Mouse (Mus musculus) hindbrain, embryonic 16.5 days (tissue): ENCODE results near the gene Wdr77. TPM values are rescaled to one million over a fixed set of nuclear protein-coding genes. Genes with fewer than 3 reads are reported as not detected.

Experiments
- ATAC-seq: fragments of 200-750 bp; cut with Nextera tagmentation; 2 replicates; pipeline ENCODE4 v1.8.0; 2017; ENCODE audit warnings: moderate TSS enrichment, moderate library complexity
- H3K27ac ChIP-seq: fragments of 300-500 bp; sonication (generic); 2 replicates; pipeline ENCODE4 v1.5.1; 2014; ENCODE audit warnings: low read depth, mild to moderate bottlenecking, control low read depth, low read length, moderate library complexity
- H3K27me3 ChIP-seq: fragments of 300-500 bp; sonication (generic); replicated peaks from 2 replicates; pipeline ENCODE4 v1.6.1; 2014; ENCODE audit warnings: low read length; ENCODE audit not compliant: control insufficient read depth, insufficient read depth
- H3K36me3 ChIP-seq: fragments of 300-500 bp; sonication (generic); 2 replicates; pipeline ENCODE4 v1.6.1; 2014; ENCODE audit warnings: mild to moderate bottlenecking, low read length, moderate library complexity, mixed read lengths; ENCODE audit not compliant: control insufficient read depth, insufficient read depth
- H3K4me1 ChIP-seq: fragments of 300-500 bp; sonication (generic); 2 replicates; pipeline ENCODE4 v1.6.1; 2014; ENCODE audit warnings: low read depth, low read length; ENCODE audit not compliant: control insufficient read depth, insufficient read depth
- H3K4me2 ChIP-seq: fragments of 300-500 bp; sonication (generic); 2 replicates; pipeline ENCODE4 v1.6.1; 2014; ENCODE audit warnings: mild to moderate bottlenecking, low read length, control low read depth, moderate library complexity
- H3K4me3 ChIP-seq: fragments of 300-500 bp; sonication (generic); 2 replicates; pipeline ENCODE4 v1.5.1; 2014; ENCODE audit warnings: mild to moderate bottlenecking, low read length, control low read depth, moderate library complexity
- H3K9ac ChIP-seq: fragments of 300-500 bp; sonication (generic); 2 replicates; pipeline ENCODE4 v1.6.1; 2014; ENCODE audit warnings: low read depth, mild to moderate bottlenecking, control low read depth, low read length, moderate library complexity
- H3K9me3 ChIP-seq: fragments of 300-500 bp; sonication (generic); 2 replicates; pipeline ENCODE4 v1.6.1; 2014; ENCODE audit warnings: mild to moderate bottlenecking, low read length, moderate library complexity; ENCODE audit not compliant: control insufficient read depth
- WGBS: fragments of 180-500 bp; shearing (Covaris S2); extraction: QIAGEN DNeasy Blood & Tissue Kit; methylation state at CpG from one replicate; pipeline ENCODE4 v1.1.7; 2014; 5-methylcytosine and 5-hydroxymethylcytosine counted together
- polyA plus RNA-seq: library from polyadenylated mRNA; unstranded; fragments of >200 nt; fragmentation: Nextera tagmentation; extraction: Ambion mirVana; gene quantifications from 2 replicates; pipeline ENCODE4 v1.2.1, GENCODE M21; 2015

Gene Wdr77
- polyA plus RNA-seq, 1 experiment from 2014 or later, result 85.1 TPM

DNA sequence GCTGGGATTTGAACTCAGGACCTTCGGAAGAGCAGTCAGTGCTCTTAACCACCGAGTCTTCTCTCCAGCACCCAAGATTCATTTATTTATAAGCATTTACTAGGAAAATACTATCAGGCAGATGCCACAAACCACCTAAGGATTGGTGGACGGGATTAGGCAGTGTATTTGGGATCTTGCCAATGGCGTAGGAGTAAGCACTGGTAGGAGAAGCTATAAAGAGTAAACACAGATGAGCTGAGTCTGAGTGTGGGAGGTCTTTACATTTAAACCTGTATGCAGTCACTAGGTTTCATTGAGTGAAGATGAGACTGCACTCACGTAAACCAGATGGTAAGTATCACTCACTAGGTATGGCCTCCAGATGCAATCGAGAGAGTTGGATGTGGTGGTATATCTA, 25.2 kb upstream of the Wdr77 start:
- Histone ChIP-seq H3K27ac (no peak overlapping the region), H3K36me3 (no peaks in the 10 kb centered on the region), H3K9ac (no peak overlapping the region), H3K4me1 (no peaks in the 10 kb centered on the region), H3K4me2 (no peak overlapping the region), H3K4me3 (no peak overlapping the region), H3K9me3 (no peaks in the 10 kb centered on the region), H3K27me3 (no peaks in the 10 kb centered on the region)
- ATAC-seq, result no peak
- 97% methylated on average over 6 of the region's 6 CpGs for WGBS

DNA sequence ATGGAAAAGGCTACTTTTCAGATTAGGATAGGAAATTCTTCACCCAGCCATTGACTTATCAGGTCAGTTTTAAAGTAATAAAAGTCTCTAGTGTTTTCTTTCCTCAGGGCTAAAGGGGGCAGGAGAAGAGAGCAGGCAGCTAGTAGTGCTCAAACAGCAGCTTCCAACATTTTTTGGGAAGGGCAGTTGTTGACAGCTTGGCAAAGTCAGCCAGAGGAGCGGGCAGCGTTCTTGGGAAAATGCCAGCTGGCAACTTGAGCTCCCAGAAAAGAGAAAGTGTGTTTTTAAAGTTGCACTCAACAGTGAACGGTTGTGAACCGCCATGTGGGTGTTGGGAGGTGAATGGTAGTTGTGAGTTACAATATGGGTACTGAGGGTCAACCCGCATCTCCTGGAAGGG, 24.1 kb upstream of the Wdr77 start:
- H3K4me3 ChIP-seq, result no peak overlapping the region
- no peaks in the 10 kb centered on the region for H3K9me3 ChIP-seq
- ATAC-seq, result no peak
- H3K27me3 ChIP-seq, result no peaks in the 10 kb centered on the region
- 71% methylated on average over 5 of the region's 5 CpGs for WGBS
- no peaks in the 10 kb centered on the region for H3K36me3 ChIP-seq
- no peak overlapping the region for H3K9ac ChIP-seq
- H3K4me1 ChIP-seq, result no peaks in the 10 kb centered on the region
- no peak overlapping the region for H3K27ac ChIP-seq
- H3K4me2 ChIP-seq, result no peak overlapping the region

GRCm38 (mm10) chr3:105936111-105936510, 23.1 kb upstream of the Wdr77 start:
- no peak overlapping the region for H3K4me3 ChIP-seq
- H3K9me3 ChIP-seq, result no peaks in the 10 kb centered on the region
- no peaks in the 10 kb centered on the region for H3K4me1 ChIP-seq
- H3K27ac ChIP-seq, result no peak overlapping the region
- no peak overlapping the region for H3K9ac ChIP-seq
- H3K27me3 ChIP-seq, result no peaks in the 10 kb centered on the region
- H3K4me2 ChIP-seq, result no peak overlapping the region
- ATAC-seq, result no peak
- WGBS, result 93% methylated on average over 4 of the region's 4 CpGs
- peaks cover 6% of the 10 kb centered on the region; the same call in 1 of the 2 replicates for H3K36me3 ChIP-seq

GRCm38 (mm10) chr3:105951348-105951747, 7.8 kb upstream of the Wdr77 start:
- Histone ChIP-seq H3K4me1 (no peaks in the 10 kb centered on the region), H3K9me3 (no peaks in the 10 kb centered on the region), H3K9ac (no peak overlapping the region), H3K27me3 (no peaks in the 10 kb centered on the region), H3K36me3 (peaks cover 45% of the 10 kb centered on the region), H3K27ac (no peak overlapping the region), H3K4me2 (no peak overlapping the region), H3K4me3 (no peak overlapping the region)
- WGBS, result 96% methylated on average over 7 of the region's 7 CpGs
- ATAC-seq, result no peak

DNA sequence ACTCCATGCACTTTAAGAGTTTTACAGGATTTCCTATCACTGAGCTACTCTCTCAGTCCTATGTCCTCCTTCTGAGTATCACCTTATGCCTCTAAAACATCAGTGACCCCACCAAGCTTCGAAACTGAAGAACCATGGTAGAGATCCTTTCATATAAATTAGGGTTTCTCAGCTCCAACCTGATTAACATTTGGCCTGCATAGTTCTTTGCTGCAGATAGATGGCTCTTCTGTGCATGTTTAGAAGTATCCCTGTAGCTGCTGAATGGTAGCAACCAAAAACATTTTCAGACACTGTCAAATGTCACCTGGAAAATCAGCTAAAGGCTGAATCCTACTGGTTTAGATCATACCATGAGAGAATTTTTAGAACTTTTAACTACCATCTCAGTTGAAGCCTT, 1.9 kb upstream of the Wdr77 start:
- no peaks in the 10 kb centered on the region for H3K9me3 ChIP-seq
- no peak overlapping the region for H3K4me3 ChIP-seq
- H3K27me3 ChIP-seq, result no peaks in the 10 kb centered on the region
- H3K4me2 ChIP-seq, result 0 out of 2 replicates have a peak overlapping the region, but pooled peaks have one; percentile 14
- H3K36me3 ChIP-seq, result peaks cover 21% of the 10 kb centered on the region
- ATAC-seq, result no peak
- no peak overlapping the region for H3K9ac ChIP-seq
- H3K4me1 ChIP-seq, result peaks cover 26% of the 10 kb centered on the region
- no peak overlapping the region for H3K27ac ChIP-seq
- WGBS, result 96% methylated on average over 1 of the region's 1 CpGs

DNA sequence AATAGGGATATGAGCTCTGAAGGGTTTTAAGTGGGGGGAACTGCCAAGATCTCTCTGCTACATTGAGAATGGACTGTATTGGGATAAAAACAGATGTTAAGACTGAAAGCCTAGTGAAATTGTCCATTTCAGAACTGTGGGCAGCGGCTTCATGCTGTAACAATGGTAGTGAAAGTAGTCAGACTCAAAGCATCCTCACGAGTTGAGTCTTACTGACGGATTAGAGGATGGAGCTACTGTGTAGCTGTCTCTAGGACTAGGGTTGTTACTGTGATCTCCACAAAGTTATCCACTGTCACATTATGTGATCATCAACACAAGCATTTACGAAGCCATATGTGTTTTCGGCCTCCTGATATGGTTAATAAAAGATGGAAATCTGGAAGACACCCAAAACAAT, 965 bp upstream of the Wdr77 start:
- H3K4me2 ChIP-seq, result peak overlapping the region; percentile 77
- H3K27ac ChIP-seq, result no peak overlapping the region; the same call in 1 of the 2 replicates
- H3K27me3 ChIP-seq, result no peaks in the 10 kb centered on the region
- peak overlapping the region; percentile 94 for H3K4me3 ChIP-seq
- H3K9ac ChIP-seq, result peak overlapping the region; percentile 79
- WGBS, result 46% methylated on average over 5 of the region's 5 CpGs
- no peak for ATAC-seq
- H3K9me3 ChIP-seq, result no peaks in the 10 kb centered on the region
- peaks cover 23% of the 10 kb centered on the region for H3K36me3 ChIP-seq
- H3K4me1 ChIP-seq, result peaks cover 26% of the 10 kb centered on the region

DNA sequence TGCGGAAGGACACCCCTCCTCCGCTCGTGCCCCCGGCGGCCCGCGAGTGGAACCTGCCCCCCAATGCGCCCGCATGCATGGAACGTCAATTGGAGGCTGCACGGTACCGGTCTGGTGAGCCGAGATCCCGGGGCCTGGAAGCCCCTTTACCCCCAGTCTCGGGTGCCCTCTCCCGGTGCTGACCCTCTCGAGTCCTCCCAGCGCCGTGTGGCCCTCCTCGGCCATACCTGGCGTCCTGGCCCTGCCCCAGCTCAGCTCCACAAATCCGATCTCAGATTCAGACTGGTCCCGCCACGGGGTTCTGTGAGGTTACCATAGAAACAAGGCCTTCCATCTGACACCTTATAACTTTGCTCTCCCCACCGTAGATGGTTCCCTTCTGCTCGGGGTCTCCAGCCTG, 416 bp downstream of the Wdr77 start:
- H3K4me3 ChIP-seq, result peak overlapping the region; percentile 94
- H3K9me3 ChIP-seq, result no peaks in the 10 kb centered on the region
- ATAC-seq, result peak; percentile 82
- peak overlapping the region; percentile 94 for H3K9ac ChIP-seq
- under 1% methylated on average over 26 of the region's 26 CpGs for WGBS
- peaks cover 26% of the 10 kb centered on the region for H3K4me1 ChIP-seq
- peak overlapping the region; percentile 93 for H3K4me2 ChIP-seq
- peak overlapping the region; percentile 86 for H3K27ac ChIP-seq
- no peaks in the 10 kb centered on the region for H3K27me3 ChIP-seq
- peaks cover 30% of the 10 kb centered on the region for H3K36me3 ChIP-seq

DNA sequence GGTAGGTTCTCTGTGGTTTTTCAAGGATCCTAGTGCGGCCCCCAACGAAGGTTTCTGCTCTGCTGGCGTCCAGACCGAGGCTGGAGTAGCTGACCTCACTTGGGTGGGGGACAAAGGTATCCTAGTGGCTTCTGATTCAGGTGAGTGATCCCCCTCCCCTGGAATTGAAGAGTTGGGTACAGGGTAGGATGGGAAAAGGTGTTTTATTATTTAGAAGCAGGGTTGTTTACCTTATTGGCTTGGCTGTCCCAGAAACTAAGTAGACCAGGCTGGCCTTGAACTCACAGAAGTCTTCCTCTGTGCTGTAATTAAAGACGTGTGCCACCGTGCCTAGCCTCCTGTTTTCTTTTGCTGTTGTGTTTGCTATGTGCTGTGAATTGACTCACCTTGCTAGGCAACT, 830 bp downstream of the Wdr77 start, which contains the start of gene Atp5f1:
Gene Atp5f1 (minus strand): TSS at position 101 of the 400 bp plus-strand sequence.
- H3K4me2 ChIP-seq, result peak within 1 kb of the TSS; percentile 93
- peaks cover 26% of the 10 kb centered on the region for H3K4me1 ChIP-seq
- no peak; the same call in 1 of the 2 replicates for ATAC-seq
- H3K36me3 ChIP-seq, result peaks cover 31% of the 10 kb centered on the region
- H3K4me3 ChIP-seq, result peak within 1 kb of the TSS; percentile 94
- no peaks in the 10 kb centered on the region for H3K27me3 ChIP-seq
- peak within 1 kb of the TSS; percentile 86 for H3K27ac ChIP-seq
- no peaks in the 10 kb centered on the region for H3K9me3 ChIP-seq
- 7% methylated on average over 6 of the region's 6 CpGs for WGBS
- H3K9ac ChIP-seq, result peak within 1 kb of the TSS; percentile 94

GRCm38 (mm10) chr3:105960700-105961099, 1.5 kb downstream of the Wdr77 start:
- no peak overlapping the region for H3K9ac ChIP-seq
- H3K9me3 ChIP-seq, result no peaks in the 10 kb centered on the region
- H3K4me2 ChIP-seq, result peak overlapping the region; percentile 93
- no peak overlapping the region for H3K4me3 ChIP-seq
- peaks cover 26% of the 10 kb centered on the region for H3K4me1 ChIP-seq
- H3K27ac ChIP-seq, result no peak overlapping the region
- WGBS, result 94% methylated on average over 2 of the region's 2 CpGs
- ATAC-seq, result no peak
- no peaks in the 10 kb centered on the region for H3K27me3 ChIP-seq
- peaks cover 35% of the 10 kb centered on the region for H3K36me3 ChIP-seq
